Mouse (Mus musculus): ENCODE measurements around the gene Snrpa.

DNA sequence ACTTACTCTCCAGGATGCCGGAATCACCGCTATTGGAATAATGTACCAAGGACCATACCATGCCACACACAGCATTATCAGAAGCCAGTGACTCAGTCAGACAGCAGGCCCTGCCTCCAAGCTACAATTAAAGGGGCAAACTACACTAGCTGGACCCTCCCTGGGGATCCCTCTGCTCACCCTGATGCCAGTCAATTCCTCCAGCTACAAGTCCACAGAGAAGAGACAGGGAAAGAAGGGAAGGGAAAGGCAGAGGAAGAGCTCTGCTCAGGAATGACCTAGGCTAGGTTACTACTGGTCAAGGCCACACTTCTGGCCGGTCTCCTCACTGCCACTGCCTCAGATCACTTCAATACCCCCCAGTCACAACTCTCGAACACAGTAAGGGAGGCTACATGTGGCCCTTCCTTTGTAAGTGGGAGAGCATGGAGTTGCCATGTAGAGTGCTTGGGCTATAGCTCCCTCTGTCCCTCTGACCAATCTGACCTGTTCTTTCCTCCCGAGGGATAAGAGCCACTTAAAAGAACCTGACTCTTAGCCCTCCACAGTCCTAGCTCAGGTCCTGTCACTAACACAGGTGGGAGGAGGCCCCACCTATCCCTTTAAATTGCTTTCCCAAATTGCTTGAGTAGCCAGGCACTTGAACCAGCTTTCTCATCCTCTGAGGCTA is 33.2 kb downstream of the Snrpa start:
- no peak for TF ChIP-seq FLI1 (IDR thresholded peaks at IDR 0.05; ENCODE audit: low read length)
- TF ChIP-seq GATA1 (IDR thresholded peaks at IDR 0.05; ENCODE audit: borderline replicate concordance, low read length) = no peak
